Mouse (Mus musculus) inflammation-experienced regulatory T-cells, adult 6 months (primary cell): ENCODE results near the gene Abl1. TPM values are rescaled to one million over a fixed set of nuclear protein-coding genes. Genes with fewer than 3 reads are reported as not detected.
A peak's percentile ranks its signal among the peaks of the same experiment; 100 is the strongest.

Experiments used
- ATAC-seq: one replicate; pipeline ENCODE4 v1.8.0; 2017
- polyA plus RNA-seq, 3 experiments: library from polyadenylated mRNA; unstranded; fragments of 100-300 nt; shearing (Covaris generic); gene quantifications; one replicate each; pipeline ENCODE4 v1.2.1; 2017

Abl1 gene
- polyA plus RNA-seq, 3 experiments from 2014 or later, result 5.0 to 9.4 (median 7.2) TPM

DNA sequence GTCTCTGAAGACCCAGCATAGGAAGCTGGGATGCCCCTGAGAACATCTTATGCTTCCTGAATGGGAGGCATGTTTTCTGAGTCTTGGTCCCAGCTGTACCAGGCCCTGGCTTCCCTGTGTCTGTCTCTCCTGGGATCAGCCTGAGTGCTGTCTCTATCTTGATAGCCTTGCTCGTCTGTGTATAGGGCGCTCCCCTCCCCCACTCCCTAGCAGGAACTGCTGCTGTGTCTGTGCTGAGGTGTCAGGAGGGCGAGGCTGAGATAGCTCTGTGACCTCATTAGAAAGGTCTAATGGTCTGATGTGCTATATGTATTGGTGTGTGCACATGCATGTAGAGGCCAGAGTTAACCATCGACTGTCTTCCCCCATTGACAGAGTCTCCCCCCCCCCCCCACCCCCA is 58.7 kb downstream of the Abl1 start:
- no peak for ATAC-seq

DNA sequence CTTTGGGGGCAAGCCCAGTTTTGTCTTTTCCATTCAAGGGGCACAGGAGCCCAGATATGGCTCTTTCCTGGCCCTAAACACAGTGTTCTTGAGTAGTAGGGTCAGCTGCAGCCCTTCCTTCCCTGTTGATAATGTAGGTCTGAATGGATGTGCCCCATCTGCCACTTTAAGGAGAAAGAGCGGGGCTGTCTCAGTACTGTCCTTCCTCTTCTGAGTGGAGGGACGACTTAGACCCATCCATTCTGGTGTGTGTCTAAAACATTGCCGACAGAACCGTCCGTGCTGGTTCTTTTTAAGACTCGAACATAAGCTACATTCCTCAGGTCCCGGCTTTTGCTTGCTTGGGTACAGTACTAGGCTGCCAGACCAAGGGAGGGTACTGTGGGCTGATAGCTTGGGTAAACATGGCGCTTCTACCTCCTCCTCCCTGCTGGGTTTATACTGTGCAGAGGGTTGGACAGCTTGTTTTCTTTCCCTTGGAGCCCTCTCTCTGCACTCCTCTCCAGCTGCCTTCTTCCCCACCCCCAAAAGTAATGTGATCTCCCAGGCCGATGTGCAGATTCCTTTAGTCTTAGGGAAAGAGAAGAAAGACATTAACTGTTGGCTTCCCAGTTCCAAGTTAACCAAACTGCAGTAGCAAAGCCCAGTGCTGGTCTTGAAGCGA is 61.0 kb downstream of the Abl1 start:
- ATAC-seq, result no peak

DNA sequence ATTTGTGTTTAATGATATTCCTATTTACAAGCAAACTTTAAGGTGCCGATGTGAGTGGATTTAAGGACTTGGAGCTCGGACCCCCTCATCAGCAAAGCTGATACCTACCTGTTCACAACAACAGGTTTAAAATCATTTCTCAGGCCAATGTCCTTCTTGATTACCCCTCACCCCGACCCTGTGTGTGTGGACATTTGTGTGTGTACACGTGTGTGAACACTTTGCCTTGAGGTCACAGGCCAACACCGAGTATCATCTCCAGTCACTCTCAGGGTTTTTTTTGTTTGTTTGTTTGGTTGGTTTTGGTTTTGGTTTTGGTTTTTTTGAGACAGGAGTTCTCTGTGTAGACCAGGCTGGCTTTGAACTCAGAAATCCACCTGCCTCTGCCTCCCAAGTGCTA is 62.0 kb downstream of the Abl1 start:
- ATAC-seq, result no peak

DNA sequence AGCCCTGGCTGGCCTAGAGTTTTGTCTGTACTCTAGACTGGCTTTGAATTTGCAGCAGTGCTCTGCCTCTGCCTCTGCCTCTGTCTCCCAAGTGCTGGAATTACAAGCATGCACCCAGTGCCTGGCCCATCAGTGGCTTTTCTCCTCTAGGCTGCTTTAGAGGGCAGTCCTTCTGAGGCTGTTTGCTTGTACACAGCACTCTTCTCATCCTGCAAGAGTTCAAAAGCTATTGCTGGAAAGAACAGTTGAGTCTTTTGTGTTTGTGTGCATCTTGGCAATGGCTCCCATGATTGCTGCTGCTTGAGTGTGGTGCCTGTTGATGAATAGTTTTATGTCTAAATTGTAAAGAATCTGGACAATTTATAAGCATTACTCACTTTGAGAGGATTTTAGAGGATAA is 69.3 kb downstream of the Abl1 start:
- no peak for ATAC-seq

DNA sequence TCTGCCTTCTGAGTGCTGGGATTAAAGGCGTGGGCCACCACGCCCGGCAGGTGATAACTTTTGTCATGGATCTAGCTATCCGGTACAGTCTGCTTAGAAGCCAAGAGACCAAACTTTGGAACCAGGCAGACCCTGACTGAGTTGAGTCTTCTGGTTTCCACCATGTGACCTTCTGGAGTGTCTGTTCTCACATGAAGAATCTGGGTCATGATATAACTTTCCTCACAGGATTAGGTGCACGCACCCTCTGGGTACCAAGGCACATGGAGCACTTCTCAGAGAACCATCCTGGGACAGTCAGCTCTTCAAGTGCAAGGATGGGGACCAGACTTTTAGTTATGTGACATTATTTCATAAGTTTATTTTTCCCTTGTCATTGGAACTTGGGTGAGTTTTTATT is 70.8 kb downstream of the Abl1 start:
- no peak for ATAC-seq

DNA sequence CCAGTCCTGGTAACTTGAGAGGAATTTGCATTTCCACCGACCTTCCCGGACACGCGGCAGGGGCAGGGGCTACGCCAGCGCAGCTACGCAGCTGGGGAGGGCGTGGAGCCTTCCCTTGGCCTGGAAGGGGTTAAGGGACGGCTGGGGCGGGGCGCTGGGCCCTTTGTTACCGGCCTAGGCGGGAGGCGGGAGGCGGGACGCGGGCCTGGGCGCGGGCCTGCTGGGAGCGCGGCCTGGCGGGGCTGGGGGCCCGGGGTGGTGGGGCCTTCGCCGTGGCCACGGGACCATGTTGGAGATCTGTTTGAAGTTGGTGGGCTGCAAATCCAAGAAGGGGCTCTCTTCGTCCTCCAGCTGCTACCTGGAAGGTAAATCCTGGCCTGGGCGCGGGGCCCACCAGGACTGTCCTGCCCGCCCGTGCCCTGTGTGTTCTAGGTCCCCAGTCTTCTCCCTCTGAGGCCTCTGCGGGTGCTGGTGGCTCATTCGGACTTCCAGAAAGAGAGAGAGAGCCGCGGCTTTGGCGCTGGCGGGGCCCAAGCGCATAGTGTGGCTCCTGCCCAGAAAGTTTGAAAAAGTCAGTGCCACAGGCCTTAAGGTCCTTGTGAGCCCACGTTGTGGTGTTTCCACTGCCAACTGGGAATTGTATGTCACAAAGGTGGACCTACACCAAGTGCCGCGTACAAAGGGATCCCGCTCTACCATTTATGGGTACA is 71.7 kb downstream of the Abl1 start:
- peak; percentile 75 for ATAC-seq

DNA sequence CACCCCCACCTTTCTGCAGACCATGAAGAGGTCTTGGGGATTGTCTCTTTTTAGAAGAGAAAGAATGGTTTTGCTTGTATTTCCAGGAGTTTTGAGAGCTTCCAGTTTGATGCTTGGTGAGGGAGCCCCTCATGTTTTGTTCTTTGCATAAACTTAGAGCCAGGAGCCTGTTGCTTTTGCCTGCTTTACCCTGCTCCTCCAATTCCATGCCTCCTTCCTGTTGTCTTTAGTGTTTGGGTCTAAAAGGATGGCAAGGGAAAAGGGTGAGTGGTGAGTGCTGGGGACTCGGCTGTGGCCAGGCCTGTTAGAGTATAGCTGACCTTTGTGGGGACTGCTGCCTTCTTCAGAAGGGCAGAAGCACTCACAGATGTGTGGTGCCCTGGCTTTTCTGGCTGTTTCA is 72.3 kb downstream of the Abl1 start:
- no peak for ATAC-seq

DNA sequence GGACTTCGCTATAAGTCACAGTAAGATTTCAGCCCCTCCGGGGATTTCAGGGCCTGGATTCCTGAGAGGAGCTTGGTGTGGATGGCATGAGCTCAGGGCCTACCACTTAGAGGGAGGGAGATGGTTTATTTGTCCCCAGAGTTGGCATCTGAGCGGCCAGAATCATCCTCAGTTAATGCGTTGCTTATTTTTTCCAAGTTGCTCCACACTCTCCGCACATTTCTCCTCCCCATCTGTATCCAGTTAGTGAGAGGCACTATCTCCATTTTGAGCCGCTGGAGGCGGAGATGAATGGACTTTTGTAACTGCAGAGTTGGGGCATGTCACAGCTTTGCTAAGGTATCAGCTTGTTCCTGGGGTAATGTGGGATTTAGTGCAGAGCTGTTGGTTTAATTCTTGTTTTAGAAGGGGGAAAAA is 72.9 kb downstream of the Abl1 start:
- ATAC-seq, result no peak

DNA sequence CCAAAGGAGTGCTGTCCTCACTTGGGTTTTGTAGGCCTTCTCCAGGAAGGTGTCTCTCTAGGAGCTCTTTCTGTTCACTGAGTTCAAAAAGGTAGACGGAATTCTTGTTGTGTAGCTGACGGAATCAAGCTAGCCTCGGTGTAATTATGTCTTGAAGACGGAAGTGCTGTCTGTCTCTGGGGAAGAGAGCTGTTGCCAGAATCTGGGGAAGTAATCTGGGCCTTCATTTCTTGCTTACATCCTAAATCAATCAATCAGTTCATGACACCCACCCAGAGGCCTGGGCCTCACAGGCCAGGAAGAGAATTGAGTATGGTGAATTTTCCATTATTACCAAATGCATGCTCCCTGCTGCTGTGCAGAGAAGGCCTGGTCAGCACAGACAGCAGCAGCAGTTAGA is 73.4 kb downstream of the Abl1 start:
- ATAC-seq, result no peak

DNA sequence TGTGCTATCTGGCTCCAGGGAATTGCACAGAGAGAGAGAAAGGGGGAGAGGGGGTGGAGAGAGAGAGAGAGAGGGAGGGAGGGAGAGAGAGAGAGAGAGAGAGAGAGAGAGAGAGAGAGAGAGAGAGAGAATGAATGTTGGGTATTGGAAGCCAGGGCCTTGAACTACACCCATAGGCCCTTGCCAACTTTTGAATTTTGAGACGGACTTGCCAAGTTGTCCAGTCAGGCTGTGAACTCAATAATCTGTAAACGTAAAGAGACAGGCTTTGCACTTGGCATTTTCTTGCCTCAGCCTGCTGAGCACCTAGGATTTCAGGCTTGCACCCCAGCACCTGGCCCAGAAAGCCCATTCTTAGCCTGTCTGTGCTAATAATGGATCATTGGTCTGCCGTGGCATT is 74.0 kb downstream of the Abl1 start:
- ATAC-seq, result no peak

DNA sequence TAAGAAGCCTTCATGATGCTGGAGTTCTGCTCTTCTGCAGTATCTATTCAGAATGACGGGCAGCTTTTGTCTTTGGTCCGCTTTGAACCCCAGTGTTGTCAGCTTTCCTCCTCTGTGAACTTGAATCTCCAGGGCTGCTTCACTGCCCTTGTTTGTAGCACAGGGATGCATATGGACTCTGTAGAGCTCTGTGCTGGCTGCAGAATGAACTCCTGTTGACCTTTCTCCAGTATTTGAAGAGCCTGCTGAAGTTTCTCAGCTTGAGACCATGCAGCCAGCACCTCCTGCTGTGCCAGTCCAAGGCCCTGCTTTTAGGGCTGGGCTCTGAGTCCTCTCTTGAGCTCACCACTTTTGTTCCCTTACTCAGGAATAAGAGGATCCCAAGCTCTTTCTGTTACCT is 74.7 kb downstream of the Abl1 start:
- ATAC-seq, result no peak

DNA sequence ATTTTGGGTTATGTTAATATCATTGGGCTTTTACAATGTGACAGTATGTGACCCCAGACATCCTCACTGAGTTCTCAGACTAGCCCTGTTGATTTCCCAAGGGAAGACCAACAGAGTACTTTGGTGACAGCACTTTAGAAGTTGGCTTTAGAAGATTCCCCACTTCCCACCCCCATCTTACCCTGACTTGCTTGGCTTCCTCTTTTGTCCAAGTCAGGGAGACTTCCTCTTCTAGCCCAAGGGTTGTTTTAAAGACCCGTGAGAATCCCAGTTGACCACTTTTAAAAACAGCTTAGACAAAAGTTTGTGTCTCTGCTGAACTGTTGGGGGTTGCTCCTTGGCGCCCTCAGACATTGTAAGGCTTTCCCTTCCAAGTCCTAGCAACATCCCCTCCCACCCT is 75.1 kb downstream of the Abl1 start:
- no peak for ATAC-seq

DNA sequence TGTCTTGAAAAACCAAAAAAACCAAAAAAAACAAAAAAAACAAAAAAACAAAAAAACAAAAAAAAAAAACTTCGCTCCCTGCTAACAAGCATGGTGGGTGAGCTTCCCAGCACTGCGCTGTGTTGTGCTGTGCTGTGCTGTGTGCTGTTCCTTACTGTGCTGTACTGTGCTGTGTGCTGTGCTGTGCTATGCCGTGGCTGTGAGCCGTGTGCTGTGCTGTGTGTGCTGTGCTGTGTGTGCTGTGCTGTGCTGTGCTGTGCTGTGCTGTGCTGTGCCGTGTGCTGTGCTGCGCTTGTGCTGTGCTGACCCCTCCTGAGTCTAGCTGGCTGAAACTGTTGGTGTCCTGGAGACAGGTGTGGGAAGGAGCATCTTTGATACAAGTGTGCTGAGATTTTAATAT is 78.9 kb downstream of the Abl1 start:
- no peak for ATAC-seq

DNA sequence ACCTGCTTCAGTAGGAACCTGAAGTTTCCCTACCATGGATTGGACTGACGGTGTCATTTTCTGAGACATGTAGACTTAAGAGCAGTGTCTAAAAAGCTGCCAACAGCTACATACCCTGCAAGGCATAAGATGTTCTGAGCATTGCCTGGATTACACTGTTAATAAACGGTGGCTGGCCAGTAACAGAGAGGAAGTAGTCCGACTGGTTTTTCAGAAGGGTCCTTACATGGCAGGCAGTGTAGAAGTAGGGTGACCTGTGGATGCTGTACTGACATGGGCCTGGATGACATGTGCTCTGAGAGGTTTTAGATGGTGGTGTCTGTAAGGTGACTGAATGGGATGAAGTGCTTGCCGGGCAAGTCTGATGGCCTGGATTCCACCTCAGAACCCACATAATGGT is 79.6 kb downstream of the Abl1 start:
- no peak for ATAC-seq

DNA sequence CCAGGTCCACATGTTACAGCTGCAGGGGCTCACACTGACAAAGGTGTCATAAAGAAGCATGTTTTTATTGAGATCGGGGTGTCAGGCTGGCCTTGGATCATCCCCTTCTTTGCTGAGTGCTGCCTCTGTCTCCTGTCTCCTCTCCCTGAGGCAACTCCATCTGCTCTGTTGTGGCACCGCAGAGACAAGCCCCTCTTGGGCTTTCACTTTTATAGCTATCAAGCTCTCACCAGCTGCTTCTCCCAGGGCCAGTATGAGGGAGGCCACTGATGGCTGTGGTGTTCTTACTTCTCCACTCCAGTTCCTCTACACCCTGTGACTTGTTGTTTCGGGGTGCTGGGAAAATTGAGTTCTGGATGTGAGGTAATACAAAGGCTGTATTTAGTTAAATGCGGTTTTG is 80.9 kb downstream of the Abl1 start:
- no peak for ATAC-seq

DNA sequence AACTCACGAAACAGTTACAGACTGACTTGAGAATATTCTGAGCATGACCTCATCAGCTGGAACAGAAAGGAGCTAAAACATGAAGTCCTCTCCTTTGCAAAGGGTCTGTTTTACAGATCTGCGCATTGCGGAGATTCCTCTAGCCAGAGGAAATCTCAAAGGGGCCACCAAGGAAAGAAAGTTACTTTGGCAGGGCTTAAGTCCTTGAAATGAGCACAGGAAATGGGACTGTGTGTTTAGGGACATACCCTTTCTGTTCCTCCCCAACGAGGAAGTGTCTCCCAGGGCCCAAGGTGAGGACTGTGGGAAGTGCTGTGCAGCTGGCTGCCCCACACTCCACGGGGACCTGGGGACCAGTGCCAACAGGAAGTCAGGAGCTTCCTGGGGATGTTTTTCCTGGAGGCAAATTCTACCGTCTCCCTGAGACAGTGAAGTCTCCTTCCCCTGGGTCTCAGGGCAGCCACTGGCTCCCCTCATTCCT is 81.5 kb downstream of the Abl1 start:
- ATAC-seq, result no peak

DNA sequence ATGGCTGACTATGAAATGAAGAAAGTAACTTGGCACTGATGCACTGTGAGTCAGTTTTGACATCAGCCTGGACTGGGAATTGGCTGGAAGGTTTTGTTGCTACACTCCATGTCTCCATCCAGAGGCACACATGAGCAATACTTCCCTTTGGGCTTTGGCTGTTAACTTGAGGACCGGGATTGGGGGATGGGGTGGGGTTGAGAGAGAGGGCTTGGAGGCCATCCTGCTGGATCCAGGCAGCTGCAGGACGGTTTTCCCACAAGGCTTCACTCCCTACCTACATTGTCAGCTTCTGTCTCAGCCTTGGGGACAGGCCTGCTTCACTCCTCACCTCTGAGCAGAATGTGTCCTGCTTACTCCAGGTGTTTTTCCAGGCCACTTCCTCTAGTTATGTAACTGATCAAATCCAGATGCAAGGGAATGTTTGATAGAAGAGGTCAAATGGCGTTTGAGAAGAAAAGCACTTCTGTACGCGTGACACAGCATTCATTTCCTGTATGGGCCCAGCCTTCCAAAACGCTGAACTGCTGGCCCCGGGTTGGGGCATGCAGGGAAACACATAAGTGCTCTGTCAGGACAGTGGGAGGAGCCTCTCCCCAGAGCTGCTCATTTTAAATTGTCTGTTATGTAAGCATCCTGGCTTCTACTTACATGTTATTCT is 82.7 kb downstream of the Abl1 start:
- peak; percentile 64 for ATAC-seq

DNA sequence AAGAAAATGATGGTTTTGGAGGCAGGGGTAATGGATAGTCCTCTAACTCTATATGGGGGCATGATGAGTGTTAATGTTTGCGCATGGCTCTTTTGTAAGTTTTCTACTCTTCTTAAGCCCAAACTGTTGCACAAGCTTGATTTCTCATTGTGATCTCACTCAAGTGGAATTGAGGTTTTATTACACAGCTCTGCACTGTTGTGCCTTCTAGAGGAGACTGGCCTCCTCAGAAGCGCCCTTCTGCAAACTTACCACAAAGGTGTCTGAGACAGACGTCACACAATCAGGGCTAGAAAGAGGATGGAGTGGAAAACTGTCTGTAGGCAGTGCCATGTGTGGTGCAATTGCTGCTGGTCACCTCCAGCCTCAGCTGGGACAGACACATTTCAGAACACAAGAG is 88.3 kb downstream of the Abl1 start:
- ATAC-seq, result no peak

DNA sequence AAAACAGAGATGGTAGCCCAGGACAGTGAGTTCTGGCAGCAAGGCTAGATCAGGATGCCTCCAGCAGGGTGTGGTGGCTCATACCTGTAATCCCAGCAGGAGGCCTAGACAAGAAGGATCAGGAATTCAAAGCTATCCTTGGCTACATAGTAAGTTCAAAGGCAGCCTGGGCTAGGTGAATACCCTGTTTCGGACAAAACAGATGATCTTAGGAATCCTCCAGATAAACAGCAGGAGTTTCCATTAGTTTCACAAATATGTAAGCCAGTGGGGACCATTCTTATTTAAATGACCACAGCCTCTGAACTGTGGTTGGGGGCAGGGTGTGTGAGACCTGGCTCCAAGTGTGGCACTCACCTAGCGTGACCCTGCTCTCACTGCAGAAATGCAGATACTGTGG is 91.1 kb downstream of the Abl1 start:
- ATAC-seq, result no peak

DNA sequence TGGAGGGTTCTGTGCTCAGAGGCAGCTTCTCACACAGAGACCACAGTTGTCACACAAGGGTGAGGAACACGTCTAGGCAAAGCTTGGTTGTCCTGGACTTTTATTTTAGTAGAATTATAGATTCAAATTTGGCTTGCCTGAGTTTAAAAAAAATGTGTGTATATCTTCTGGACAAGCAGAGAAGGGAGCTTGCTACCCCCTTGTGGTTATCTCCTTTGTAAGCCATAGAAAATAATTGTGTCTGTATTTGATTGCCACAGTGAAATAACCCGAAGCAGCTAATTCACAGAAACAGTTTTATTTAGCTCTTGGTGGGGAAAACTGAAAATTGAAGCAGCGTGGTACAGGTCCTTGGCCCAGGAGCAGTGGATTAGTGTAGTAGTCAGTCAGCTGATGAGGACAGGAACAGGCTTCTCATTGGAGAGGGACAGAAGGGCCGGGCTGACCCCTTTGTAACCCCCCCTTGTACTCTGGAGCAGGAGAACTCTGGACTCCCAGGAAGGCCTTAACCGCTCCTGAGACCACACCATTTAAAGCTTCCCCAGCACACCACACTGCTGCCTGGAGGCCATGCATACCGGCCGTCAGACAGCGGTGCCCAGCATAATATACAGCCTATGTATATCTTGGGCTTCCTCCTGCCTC is 94.9 kb downstream of the Abl1 start:
- ATAC-seq, result no peak

DNA sequence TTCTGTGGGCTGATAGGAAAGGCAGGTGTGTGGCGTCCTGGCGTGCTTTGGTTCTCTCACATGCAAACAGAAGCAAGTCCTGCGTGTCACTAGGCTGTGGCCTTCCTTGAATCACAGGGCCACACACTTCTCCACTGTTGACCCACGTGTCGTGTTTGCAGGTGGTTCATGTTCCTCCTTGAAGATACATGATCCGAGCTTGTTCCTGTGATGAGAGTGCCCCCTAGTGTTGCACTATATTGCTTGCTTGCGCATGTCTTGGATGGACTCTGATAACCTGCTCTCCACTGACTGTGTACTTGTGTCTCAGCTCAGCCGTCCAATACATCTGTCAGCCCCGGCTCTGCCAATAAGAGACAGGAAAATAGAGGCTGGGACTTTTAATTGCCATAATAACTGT is 96.9 kb downstream of the Abl1 start:
- peak; percentile 41 for ATAC-seq

DNA sequence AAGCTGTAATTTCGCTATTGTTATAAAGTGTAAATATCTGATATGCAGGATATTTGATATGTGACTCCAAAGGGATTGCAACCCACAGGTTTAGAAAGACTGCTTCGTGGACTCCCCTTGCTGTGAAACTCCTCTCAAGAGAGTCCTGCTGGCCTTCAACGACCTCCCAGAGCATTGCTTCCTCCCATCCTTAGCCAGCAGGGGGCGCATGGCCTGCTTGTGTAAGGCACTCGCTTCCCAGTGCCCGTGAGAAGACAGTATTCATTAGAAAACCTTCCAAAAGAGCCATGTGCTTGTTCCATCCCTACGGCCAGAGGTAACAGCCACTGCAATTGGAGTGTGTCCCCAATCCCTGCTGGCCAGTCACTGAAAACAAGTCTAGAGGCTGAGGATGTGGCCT is 98.9 kb downstream of the Abl1 start:
- peak; percentile 60 for ATAC-seq

DNA sequence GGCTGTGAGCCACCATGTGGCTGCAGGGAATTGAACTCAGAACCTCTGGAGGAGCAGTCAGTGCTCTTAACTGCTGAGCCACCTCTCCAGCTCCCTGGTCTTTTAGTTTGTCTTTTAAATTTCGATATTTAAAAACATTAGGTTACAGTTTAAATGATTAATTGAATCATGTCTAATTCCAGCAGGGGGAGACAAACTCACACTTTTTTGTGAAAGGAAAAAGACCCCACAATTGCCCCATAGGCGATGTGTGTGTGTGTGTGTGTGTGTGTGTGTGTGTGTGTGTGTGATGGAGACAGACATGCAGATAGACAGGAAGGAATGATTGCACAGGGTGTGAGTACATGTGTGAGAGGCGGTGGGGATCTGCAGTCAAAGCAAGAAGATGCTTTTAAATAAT is 100.1 kb downstream of the Abl1 start:
- ATAC-seq, result no peak

DNA sequence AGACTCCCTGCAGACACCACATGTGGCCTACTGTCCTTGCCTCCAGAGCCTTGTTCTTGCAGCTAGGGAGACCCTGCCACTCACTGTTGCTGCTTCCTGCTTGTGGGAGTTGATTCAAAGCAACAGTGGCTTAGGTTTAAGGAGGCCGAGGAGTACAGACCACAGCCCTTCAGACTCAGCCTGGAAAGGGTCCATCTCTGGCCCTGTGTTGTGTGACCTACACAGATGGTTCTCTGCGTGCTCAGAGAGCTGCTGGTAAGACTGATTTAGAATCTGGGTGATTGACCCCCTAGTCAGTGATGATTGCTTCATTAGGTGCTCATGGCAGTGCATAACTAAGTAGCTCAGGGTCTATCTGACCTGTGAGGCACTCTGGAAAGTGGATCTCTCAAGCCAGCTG is 101.0 kb downstream of the Abl1 start:
- ATAC-seq, result no peak
